Mouse (Mus musculus) thymus, postnatal 14 days (tissue): ENCODE results near the gene Mier2.

Experiments used
- DNase-seq: peaks from one replicate; pipeline ENCODE4 v3.0.0; 2021

Gene Mier2

DNA sequence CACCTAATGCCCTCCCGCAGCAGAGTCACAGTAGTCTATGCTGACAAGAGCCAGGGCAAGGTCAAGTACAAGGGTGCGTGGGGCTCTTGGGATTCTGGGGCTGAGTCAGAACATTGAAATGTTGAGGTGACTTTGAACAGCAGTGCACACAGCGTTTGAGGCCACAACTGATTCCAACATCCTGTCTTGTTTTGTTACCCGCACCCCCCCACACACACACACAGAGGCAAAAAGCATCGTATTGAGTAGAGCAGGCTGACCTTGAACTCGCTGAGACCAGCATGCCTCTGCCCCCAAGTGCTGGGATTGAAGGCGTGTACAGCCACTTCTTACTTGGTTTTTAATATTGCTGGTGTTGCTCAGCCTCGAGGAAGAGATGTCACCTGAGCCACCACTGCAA is 19.4 kb upstream of the Mier2 start:
- no peak for DNase-seq

DNA sequence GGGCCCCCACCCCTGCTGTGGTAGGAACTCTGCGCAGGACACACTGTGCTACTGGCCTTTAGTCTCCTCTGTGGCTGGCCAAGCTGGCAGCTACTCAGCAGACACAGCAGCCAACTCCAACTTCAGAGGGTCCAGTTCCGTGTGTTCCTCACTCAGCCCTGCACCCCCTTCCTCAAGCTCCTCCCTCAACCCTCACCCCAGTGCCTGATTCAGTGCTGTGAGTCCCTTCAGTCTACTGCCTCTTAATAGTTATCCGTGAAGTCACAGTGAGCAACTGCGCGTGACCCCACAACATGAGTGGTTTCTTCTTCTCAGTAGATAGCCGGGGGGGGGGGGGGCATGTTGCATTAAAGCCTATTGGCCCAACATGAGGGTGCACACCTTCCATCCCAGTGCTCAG is 18.6 kb upstream of the Mier2 start:
- no peak for DNase-seq

- no peak for DNase-seq
Measured at GRCm38 (mm10) chr10:79571314-79571713, 16.3 kb upstream of the Mier2 start.

DNA sequence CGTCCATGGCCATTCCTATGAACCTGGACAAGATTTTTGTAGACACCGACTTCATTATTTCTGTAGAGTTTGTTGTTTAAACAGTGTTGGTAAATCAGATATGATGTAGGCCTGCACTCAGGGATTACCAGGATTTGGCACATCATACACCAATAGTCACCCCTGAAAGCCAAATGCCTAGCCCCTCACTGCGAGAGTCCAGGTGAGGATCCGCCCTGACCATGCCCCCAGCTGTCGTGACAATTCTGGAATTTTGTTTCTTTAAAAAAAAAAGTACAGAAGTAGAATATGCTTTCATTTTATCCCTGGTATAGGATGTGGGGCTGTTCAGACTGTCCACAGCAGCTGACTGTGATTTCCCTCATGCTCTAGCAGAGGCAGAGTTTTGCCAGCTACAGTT is 14.9 kb upstream of the Mier2 start:
- no peak for DNase-seq

GRCm38 (mm10) chr10:79559716-79560115 is 4.7 kb upstream of the Mier2 start:
- DNase-seq, result no peak

DNA sequence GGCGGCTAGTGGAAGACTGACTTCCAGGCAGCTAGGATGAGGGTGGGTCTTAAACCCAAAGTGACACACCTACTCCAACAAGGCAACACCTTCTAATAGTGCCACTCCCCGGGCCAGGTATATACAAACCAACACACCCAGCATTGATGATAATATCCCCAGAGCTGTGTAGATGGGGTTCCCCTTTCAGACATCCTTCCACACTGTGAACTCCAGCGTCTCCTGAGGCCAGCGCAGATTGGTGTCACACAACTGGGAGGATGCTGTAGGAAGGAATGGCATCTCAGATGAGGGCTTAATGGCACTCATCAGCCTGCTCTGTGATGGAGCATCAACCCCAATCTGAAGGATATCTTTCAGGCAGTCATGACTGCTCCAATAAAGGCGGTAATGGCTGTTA is 2.5 kb upstream of the Mier2 start:
- DNase-seq, result no peak

- no peak for DNase-seq
Measured at GRCm38 (mm10) chr10:79556951-79557350, 2.0 kb upstream of the Mier2 start.

- DNase-seq, result no peak
Measured at GRCm38 (mm10) chr10:79555238-79555724, 282 bp upstream of the Mier2 start.

DNA sequence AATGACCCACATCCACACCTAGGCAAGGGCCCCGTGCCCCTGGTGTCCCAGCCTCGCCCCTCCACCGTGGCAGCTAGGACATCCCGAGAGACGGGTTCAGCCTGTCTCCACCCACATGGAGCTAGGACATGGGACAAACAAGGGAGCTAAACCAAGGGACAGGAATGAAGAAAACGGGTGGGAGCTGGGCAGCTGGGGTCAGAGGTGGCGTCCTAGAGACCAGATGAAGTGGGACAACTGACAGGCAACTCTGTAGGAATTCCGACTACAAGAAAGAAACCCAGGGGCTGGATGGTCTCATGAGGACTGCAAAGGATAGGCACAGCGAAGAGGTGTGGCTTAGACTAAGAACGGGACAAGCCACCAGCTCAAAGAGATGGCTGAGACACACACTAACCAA is 1.3 kb downstream of the Mier2 start:
- no peak for DNase-seq

GRCm38 (mm10) chr10:79553176-79553575 is 1.8 kb downstream of the Mier2 start:
- no peak for DNase-seq

DNA sequence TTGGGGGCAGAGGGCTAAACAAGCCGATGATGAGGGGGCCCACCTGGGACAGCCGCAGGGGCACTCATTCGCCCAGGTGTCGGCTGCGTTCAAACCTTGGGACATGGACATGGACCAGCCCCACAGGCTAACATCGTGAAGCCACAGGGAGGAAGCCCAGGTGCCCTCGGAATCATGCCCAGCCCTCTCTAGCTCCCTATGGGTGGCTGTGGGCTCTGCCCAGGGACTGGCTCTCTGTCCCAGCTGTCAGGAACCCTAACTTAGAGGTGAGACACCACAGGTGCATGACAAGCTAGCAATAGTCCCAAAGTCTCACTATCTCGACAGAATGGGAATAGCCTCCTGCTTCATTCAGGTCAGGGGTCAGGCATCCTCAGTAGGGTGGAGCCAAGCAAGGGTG is 2.5 kb downstream of the Mier2 start:
- DNase-seq, result no peak

GRCm38 (mm10) chr10:79550366-79550765 is 4.6 kb downstream of the Mier2 start:
- no peak for DNase-seq

GRCm38 (mm10) chr10:79548971-79549723 is 5.9 kb downstream of the Mier2 start:
- DNase-seq, result no peak

- no peak for DNase-seq
Measured at GRCm38 (mm10) chr10:79548546-79548945, 6.5 kb downstream of the Mier2 start.

- DNase-seq, result no peak
Measured at GRCm38 (mm10) chr10:79547148-79547675, 7.8 kb downstream of the Mier2 start.

GRCm38 (mm10) chr10:79546483-79546882 is 8.5 kb downstream of the Mier2 start:
- DNase-seq, result no peak

GRCm38 (mm10) chr10:79545891-79546290 is 9.1 kb downstream of the Mier2 start:
- DNase-seq, result no peak

DNA sequence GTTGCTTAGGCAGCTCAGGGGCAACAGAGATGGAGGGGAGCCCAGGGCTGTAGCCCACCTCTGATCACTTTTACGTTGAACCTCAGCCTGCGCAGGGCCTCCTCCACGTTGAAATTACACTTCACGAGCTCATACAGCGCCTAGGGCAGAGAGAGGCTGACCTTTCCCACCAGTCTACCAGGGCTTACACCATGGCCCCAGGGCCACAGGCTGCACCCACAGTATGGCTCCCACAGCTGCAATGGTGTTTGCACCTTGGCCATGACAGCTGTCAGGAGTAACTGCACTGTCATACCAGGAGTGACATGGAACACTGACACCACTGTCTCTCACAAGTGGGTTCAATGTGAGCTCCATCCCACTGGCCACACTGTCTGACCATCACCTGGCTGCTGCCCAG is 10.4 kb downstream of the Mier2 start:
- DNase-seq, result no peak

DNA sequence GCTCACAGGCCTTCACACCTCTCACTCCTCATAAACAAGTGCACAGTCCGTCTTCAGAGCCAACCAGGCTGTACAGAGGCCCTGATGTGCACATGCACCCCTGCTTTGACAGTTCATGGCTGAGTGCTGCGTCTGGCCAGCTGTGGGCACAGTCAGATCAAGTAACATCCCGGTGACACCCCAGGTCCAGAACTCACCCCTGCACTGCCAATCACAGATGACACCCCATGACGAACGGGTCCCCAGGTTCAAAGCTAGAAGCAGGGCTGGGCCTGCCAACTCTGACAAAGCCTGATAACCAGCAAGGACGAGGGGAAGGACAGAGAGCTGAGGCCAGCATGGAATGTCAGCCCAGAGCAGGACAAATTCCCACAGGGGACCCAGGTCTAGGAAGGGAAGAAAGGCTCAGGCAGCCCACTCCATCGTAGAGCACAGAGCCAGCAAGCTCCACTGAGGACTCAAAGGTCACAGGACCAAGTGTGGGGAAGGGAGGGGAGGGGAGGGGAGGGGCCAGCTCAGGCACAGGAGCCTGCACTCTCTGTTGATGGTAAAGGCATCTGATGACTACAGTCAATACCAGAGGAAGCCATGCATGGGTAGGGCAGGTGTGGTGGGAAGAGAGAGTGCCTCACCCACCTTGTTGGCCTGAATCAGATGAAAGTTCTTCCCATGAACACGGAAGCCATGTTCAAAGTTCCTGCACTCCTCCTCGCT is 11.0 kb downstream of the Mier2 start:
- DNase-seq, result no peak

- DNase-seq, result no peak
Measured at GRCm38 (mm10) chr10:79542171-79542570, 12.8 kb downstream of the Mier2 start.

DNA sequence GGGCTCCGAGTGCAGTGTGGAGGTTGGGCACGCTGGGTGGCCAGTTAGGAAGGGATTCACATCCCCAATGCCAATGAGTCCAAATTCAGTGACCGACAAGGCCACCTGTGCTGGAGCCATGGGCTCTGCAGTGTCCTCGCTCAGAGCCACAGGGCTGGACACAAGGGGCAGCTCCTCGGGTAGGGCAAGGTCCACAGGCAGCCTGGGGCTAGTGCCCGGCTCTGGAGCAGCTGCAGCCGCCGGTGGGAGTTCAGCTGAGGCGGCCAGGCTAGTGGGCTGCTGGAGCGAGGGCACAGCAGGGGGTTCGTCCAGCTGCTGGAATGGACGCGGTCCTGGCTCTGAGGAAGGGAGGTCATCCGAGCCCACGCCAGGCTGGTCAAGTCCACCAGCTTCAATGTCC is 13.5 kb downstream of the Mier2 start:
- DNase-seq, result no peak

DNA sequence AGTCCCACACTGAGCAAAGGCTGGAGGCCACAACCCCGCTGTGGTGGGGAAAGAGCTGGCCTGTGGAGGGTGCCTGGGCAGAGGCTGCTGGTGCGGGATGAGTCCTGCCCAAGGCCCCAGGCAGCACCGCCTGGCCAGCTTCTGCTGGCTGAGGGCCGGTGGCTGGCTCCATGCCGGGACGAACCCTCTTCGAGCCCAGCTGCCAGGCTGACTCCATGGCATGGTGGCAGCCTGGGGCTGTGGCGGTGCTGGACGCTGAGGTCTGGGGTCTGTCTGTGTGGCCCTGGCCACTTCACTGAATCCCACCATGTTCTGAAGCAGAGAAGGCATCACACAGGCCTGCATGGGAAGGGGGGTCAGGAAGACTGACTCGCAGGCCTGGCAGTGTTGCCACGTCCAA is 14.3 kb downstream of the Mier2 start:
- no peak for DNase-seq

- DNase-seq, result no peak
Measured at GRCm38 (mm10) chr10:79539701-79540495, 15.1 kb downstream of the Mier2 start.
